Mouse (Mus musculus): Measurements from ENCODE around the gene Arap2. TPM values are rescaled to one million over a fixed set of nuclear protein-coding genes. Genes with fewer than 3 reads are reported as not detected.

Gene Arap2
- polyA plus RNA-seq, 1 experiment from 2014 or later: 20.2 TPM

- Histone ChIP-seq H3K36me3 (ENCODE audit: insufficient read depth, low read length) (no peaks in the 10 kb centered on the region), H3K27me3 (replicated peaks; ENCODE audit: insufficient read depth, low read length) (no peaks in the 10 kb centered on the region), H3K4me3 (ENCODE audit: low read depth, low read length) (no peak overlapping the region), H3K4me1 (ENCODE audit: insufficient read depth, low read depth, low read length) (no peaks in the 10 kb centered on the region), H3K9ac (replicated peaks; ENCODE audit: low read depth) (no peak overlapping the region), H3K27ac (ENCODE audit: low read length) (no peak overlapping the region), H3K9me3 (ENCODE audit: low read length) (no peaks in the 10 kb centered on the region), H3K4me2 (replicated peaks; ENCODE audit: low read depth, low read length) (no peak overlapping the region)
- TF ChIP-seq CTCF (IDR thresholded peaks at IDR 0.05): no peak
- TF ChIP-seq EP300 (IDR thresholded peaks at IDR 0.05): no peak
- ATAC-seq (no peak), DNase-seq (ENCODE audit: low spot score) (no peak)
- 90% methylated on average over 3 of the region's 3 CpGs for WGBS
These were observed 20.9 kb upstream of the Arap2 start for GRCm38 (mm10) chr5:62786809-62787208.

- ATAC-seq: no peak
- WGBS: 82% methylated on average over 5 of the region's 5 CpGs
- no peak for DNase-seq (ENCODE audit: low spot score)
- Histone ChIP-seq H3K4me1 (ENCODE audit: insufficient read depth, low read depth, low read length) (no peaks in the 10 kb centered on the region), H3K27ac (ENCODE audit: low read length) (no peak overlapping the region), H3K9ac (replicated peaks; ENCODE audit: low read depth) (no peak overlapping the region), H3K4me3 (ENCODE audit: low read depth, low read length) (no peak overlapping the region), H3K4me2 (replicated peaks; ENCODE audit: low read depth, low read length) (no peak overlapping the region), H3K36me3 (ENCODE audit: insufficient read depth, low read length) (no peaks in the 10 kb centered on the region), H3K9me3 (ENCODE audit: low read length) (no peaks in the 10 kb centered on the region), H3K27me3 (replicated peaks; ENCODE audit: insufficient read depth, low read length) (no peaks in the 10 kb centered on the region)
- TF ChIP-seq CTCF (IDR thresholded peaks at IDR 0.05): no peak
- TF ChIP-seq EP300 (IDR thresholded peaks at IDR 0.05): no peak
These were observed 12.7 kb upstream of the Arap2 start for GRCm38 (mm10) chr5:62778682-62779081.

DNA sequence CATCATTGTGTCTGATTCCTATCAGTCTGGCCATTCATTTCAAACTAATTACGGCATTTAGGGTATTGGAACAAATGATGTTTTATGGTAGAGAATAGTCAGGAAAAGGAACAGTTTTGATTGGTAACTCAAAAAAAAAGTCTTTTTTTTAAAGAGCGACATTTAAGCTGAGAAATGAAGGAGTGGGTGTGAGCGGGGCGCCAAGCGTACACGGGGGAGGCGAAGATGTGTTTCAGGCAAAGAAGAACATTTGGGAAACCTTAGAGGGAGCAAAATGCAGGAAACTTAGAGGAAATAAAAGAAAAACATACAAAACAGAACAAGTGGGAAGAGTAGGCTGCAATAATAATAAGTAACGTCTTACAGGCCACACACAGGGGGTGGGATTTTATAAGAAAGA is 11.8 kb upstream of the Arap2 start:
- TF ChIP-seq EP300 (IDR thresholded peaks at IDR 0.05): no peak
- Histone ChIP-seq H3K4me1 (ENCODE audit: insufficient read depth, low read depth, low read length) (no peaks in the 10 kb centered on the region), H3K27ac (ENCODE audit: low read length) (no peak overlapping the region), H3K27me3 (replicated peaks; ENCODE audit: insufficient read depth, low read length) (no peaks in the 10 kb centered on the region), H3K4me3 (ENCODE audit: low read depth, low read length) (no peak overlapping the region), H3K9ac (replicated peaks; ENCODE audit: low read depth) (no peak overlapping the region), H3K4me2 (replicated peaks; ENCODE audit: low read depth, low read length) (no peak overlapping the region), H3K36me3 (ENCODE audit: insufficient read depth, low read length) (no peaks in the 10 kb centered on the region), H3K9me3 (ENCODE audit: low read length) (no peaks in the 10 kb centered on the region)
- DNase-seq (ENCODE audit: low spot score) (no peak), ATAC-seq (no peak)
- WGBS: 88% methylated on average over 8 of the region's 8 CpGs

- no peaks in the 10 kb centered on the region for H3K9me3 ChIP-seq (ENCODE audit: low read length)
- no peaks in the 10 kb centered on the region for H3K27me3 ChIP-seq (replicated peaks; ENCODE audit: insufficient read depth, low read length)
- ATAC-seq (peak; percentile 77), DNase-seq (ENCODE audit: low spot score) (peak; percentile 73)
- H3K4me1 ChIP-seq (ENCODE audit: insufficient read depth, low read depth, low read length): no peaks in the 10 kb centered on the region
- TF ChIP-seq EP300 (IDR thresholded peaks at IDR 0.05) (peak; percentile 44), CTCF (IDR thresholded peaks at IDR 0.05) (no peak)
- no peaks in the 10 kb centered on the region for H3K36me3 ChIP-seq (ENCODE audit: insufficient read depth, low read length)
- no peak overlapping the region for H3K9ac ChIP-seq (replicated peaks; ENCODE audit: low read depth)
- no peak overlapping the region for H3K27ac ChIP-seq (ENCODE audit: low read length)
- H3K4me2 ChIP-seq (replicated peaks; ENCODE audit: low read depth, low read length): no peak overlapping the region
- no peak overlapping the region for H3K4me3 ChIP-seq (ENCODE audit: low read depth, low read length)
- WGBS: 53% methylated on average over 11 of the region's 11 CpGs
These were observed 6.0 kb upstream of the Arap2 start for GRCm38 (mm10) chr5:62771775-62772599.

GRCm38 (mm10) chr5:62765459-62765783 is 538 bp downstream of the Arap2 start:
- peak overlapping the region; percentile 52 for H3K9ac ChIP-seq (replicated peaks; ENCODE audit: low read depth)
- H3K36me3 ChIP-seq (ENCODE audit: insufficient read depth, low read length): no peaks in the 10 kb centered on the region
- H3K4me3 ChIP-seq (ENCODE audit: low read depth, low read length): peak overlapping the region; percentile 68
- peak overlapping the region; percentile 76 for H3K27ac ChIP-seq (ENCODE audit: low read length)
- no peaks in the 10 kb centered on the region for H3K9me3 ChIP-seq (ENCODE audit: low read length)
- H3K27me3 ChIP-seq (replicated peaks; ENCODE audit: insufficient read depth, low read length): no peaks in the 10 kb centered on the region
- DNase-seq (ENCODE audit: low spot score): no peak
- H3K4me1 ChIP-seq (ENCODE audit: insufficient read depth, low read depth, low read length): peaks cover 8% of the 10 kb centered on the region; the same call in 1 of the 2 replicates
- peak overlapping the region; percentile 71 for H3K4me2 ChIP-seq (replicated peaks; ENCODE audit: low read depth, low read length)
- 12% methylated on average over 5 of the region's 5 CpGs for WGBS
- no peak for TF ChIP-seq CTCF (IDR thresholded peaks at IDR 0.05)
- TF ChIP-seq EP300 (IDR thresholded peaks at IDR 0.05): no peak
- ATAC-seq: no peak

DNA sequence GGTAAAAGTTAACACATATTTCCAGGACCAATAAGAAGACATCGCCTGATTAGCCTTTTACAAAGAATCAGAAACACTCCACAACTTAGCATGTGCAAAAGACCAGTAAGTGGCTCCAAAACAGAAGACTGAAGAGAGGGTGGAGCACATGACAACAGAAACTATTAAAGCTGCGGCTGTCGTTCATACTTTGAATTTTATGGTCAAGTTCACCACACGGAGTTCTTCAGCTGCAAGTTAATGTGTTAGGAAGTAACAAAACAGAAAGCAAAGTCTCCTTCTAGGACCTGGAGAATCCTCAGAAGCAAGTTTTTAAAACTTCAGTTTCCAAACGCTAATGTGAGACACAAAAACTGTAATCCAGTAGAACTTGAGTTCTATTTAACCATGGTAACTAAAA is 1.8 kb downstream of the Arap2 start:
- WGBS: 34% methylated on average over 5 of the region's 5 CpGs
- no peak for DNase-seq (ENCODE audit: low spot score)
- H3K27me3 ChIP-seq (replicated peaks; ENCODE audit: insufficient read depth, low read length): no peaks in the 10 kb centered on the region
- no peaks in the 10 kb centered on the region for H3K9me3 ChIP-seq (ENCODE audit: low read length)
- no peak for TF ChIP-seq CTCF (IDR thresholded peaks at IDR 0.05)
- no peak for TF ChIP-seq EP300 (IDR thresholded peaks at IDR 0.05)
- peak overlapping the region; percentile 68 for H3K4me3 ChIP-seq (ENCODE audit: low read depth, low read length)
- peak overlapping the region; percentile 40; the same call in 1 of the 2 replicates for H3K4me2 ChIP-seq (replicated peaks; ENCODE audit: low read depth, low read length)
- peaks cover 8% of the 10 kb centered on the region; the same call in 1 of the 2 replicates for H3K4me1 ChIP-seq (ENCODE audit: insufficient read depth, low read depth, low read length)
- no peak for ATAC-seq
- no peaks in the 10 kb centered on the region for H3K36me3 ChIP-seq (ENCODE audit: insufficient read depth, low read length)
- H3K9ac ChIP-seq (replicated peaks; ENCODE audit: low read depth): no peak overlapping the region
- H3K27ac ChIP-seq (ENCODE audit: low read length): peak overlapping the region; percentile 47
